Mouse (Mus musculus) liver, embryonic 14.5 days (tissue): ENCODE results near the gene Habp4. TPM values are rescaled to one million over a fixed set of nuclear protein-coding genes. Genes with fewer than 3 reads are reported as not detected.

Experiments
- ATAC-seq: fragments of 200-750 bp; cut with Nextera tagmentation; 2 replicates; pipeline ENCODE4 v1.8.0; 2017; ENCODE audit warnings: moderate number of reproducible peaks, mild to moderate bottlenecking, moderate library complexity; ENCODE audit not compliant: insufficient read depth
- DNase-seq, 3 experiments: peaks; one replicate each; pipeline ENCODE4 v3.0.0-alpha.2; 2012 to 2013; ENCODE audit warnings: low read depth in 3 of 3, low spot score in 3 of 3
- H3K27ac ChIP-seq: fragments of 300-500 bp; sonication (generic); 2 replicates; pipeline ENCODE4 v1.5.1; 2014; ENCODE audit warnings: moderate library complexity, mild to moderate bottlenecking, control low read depth, inconsistent platforms
- H3K27me3 ChIP-seq: fragments of 300-500 bp; sonication (generic); 2 replicates; pipeline ENCODE4 v1.6.1; 2014; ENCODE audit warnings: mild to moderate bottlenecking, low read length, moderate library complexity; ENCODE audit not compliant: control insufficient read depth, insufficient read depth
- H3K36me3 ChIP-seq: fragments of 300-500 bp; sonication (generic); replicated peaks from 2 replicates; pipeline ENCODE4 v1.6.1; 2014; ENCODE audit warnings: low read depth; ENCODE audit not compliant: control insufficient read depth, insufficient read depth
- H3K4me1 ChIP-seq, 2 experiments: fragments of 200-500 bp in 1 of 2; fragments of 300-500 bp in 1 of 2; sonication (generic) in 1 of 2; replicated peaks; 2 replicates each; pipeline ENCODE4 v1.6.1; 2012 to 2014; ENCODE audit warnings: antibody characterized with exemption in 1 of 2, inconsistent platforms in 1 of 2, low read length in 1 of 2; ENCODE audit not compliant: control insufficient read depth in 2 of 2, insufficient read depth in 2 of 2
- H3K4me2 ChIP-seq: fragments of 300-500 bp; sonication (generic); 2 replicates; pipeline ENCODE4 v1.6.1; 2014; ENCODE audit warnings: low read depth, mild to moderate bottlenecking, control low read depth, moderate library complexity
- H3K4me3 ChIP-seq, 2 experiments: fragments of 200-500 bp in 1 of 2; fragments of 300-500 bp in 1 of 2; sonication (generic) in 1 of 2; 2 replicates each; pipeline ENCODE4 v1.5.1; 2012 to 2014; ENCODE audit warnings: low read depth in 2 of 2, low read length in 2 of 2, mild to moderate bottlenecking in 2 of 2, control low read depth in 1 of 2, inconsistent platforms in 1 of 2, moderate library complexity in 1 of 2; ENCODE audit not compliant: insufficient read depth in 1 of 2
- H3K9ac ChIP-seq: fragments of 300-500 bp; sonication (generic); replicated peaks from 2 replicates; pipeline ENCODE4 v1.6.1; 2014; ENCODE audit warnings: mild to moderate bottlenecking, control low read depth, moderate library complexity
- H3K9me3 ChIP-seq: fragments of 300-500 bp; sonication (generic); 2 replicates; pipeline ENCODE4 v1.6.1; 2016; ENCODE audit warnings: low read length, mixed read lengths; ENCODE audit not compliant: control insufficient read depth
- CTCF ChIP-seq: IDR thresholded peaks from 2 replicates; pipeline ENCODE4 v1.5.1; 2016; ENCODE audit warnings: antibody characterized with exemption, low read depth, control low read depth
- EP300 ChIP-seq: IDR thresholded peaks from 2 replicates; pipeline ENCODE4 v1.6.1; 2016; ENCODE audit warnings: antibody characterized with exemption, low read depth
- WGBS: fragments of 180-500 bp; shearing (Covaris S2); extraction: QIAGEN DNeasy Blood & Tissue Kit; methylation state at CpG from one replicate; pipeline ENCODE4 v1.1.7; 2014; ENCODE audit not compliant: insufficient replicate concordance; 5-methylcytosine and 5-hydroxymethylcytosine counted together
- polyA plus RNA-seq, 2 experiments: library from polyadenylated mRNA; depleted of rRNA in 1 of 2; stranded (reverse) in 1 of 2; unstranded in 1 of 2; fragments of >200 nt; fragmentation: Nextera tagmentation in 1 of 2; extraction: Ambion mirVana in 1 of 2; gene quantifications; 2 replicates each; pipeline versions ENCODE4 v1.2.1 to v1.2.3; 2012 to 2014

Gene Habp4
- polyA plus RNA-seq, 2 experiments: 7.7 to 10.3 TPM

- Histone ChIP-seq H3K9me3 (no peaks in the 10 kb centered on the region), H3K27ac (no peak overlapping the region), H3K36me3 (no peaks in the 10 kb centered on the region), H3K27me3 (no peaks in the 10 kb centered on the region), H3K4me3 (no peak overlapping the region), H3K4me2 (no peak overlapping the region), H3K9ac (no peak overlapping the region), H3K4me1 (peaks cover 0 to 5% of the 10 kb centered on the region in 2 experiments; a peak in 1 of 4 replicates)
- no peak for TF ChIP-seq CTCF
- TF ChIP-seq EP300: no peak
- WGBS: 58% methylated on average over 2 of the region's 2 CpGs
- ATAC-seq (no peak), DNase-seq (no peak)
These were observed 20.5 kb downstream of the Habp4 start for GRCm38 (mm10) chr13:64182091-64182490.

- WGBS: 63% methylated on average over 4 of the region's 4 CpGs
- TF ChIP-seq CTCF: no peak
- TF ChIP-seq EP300: no peak
- Histone ChIP-seq H3K9me3 (no peaks in the 10 kb centered on the region), H3K9ac (no peak overlapping the region), H3K36me3 (no peaks in the 10 kb centered on the region), H3K27me3 (no peaks in the 10 kb centered on the region), H3K27ac (no peak overlapping the region), H3K4me1 (peaks cover 0 to 5% of the 10 kb centered on the region in 2 experiments; a peak in 1 of 4 replicates), H3K4me3 (no peak overlapping the region), H3K4me2 (no peak overlapping the region)
- ATAC-seq: no peak
- no peak for DNase-seq
These were observed 22.0 kb downstream of the Habp4 start for GRCm38 (mm10) chr13:64183583-64183982.

- TF ChIP-seq CTCF (no peak), EP300 (no peak)
- Histone ChIP-seq H3K4me1 (peaks cover 0 to 5% of the 10 kb centered on the region in 2 experiments; a peak in 1 of 4 replicates), H3K27me3 (no peaks in the 10 kb centered on the region), H3K9ac (no peak overlapping the region), H3K4me3 (no peak overlapping the region), H3K4me2 (no peak overlapping the region), H3K9me3 (no peaks in the 10 kb centered on the region), H3K27ac (no peak overlapping the region), H3K36me3 (no peaks in the 10 kb centered on the region)
- ATAC-seq (no peak), DNase-seq (no peak)
- WGBS: 72% methylated on average over 10 of the region's 10 CpGs
These were observed 22.7 kb downstream of the Habp4 start for GRCm38 (mm10) chr13:64184361-64184760.

GRCm38 (mm10) chr13:64185176-64185575 is 23.6 kb downstream of the Habp4 start:
- peaks cover 0 to 5% of the 10 kb centered on the region in 2 experiments; a peak in 1 of 4 replicates for H3K4me1 ChIP-seq
- 72% methylated on average over 7 of the region's 7 CpGs for WGBS
- ATAC-seq (no peak), DNase-seq (no peak)
- TF ChIP-seq CTCF (no peak), EP300 (no peak)
- H3K9me3 ChIP-seq: no peaks in the 10 kb centered on the region
- H3K36me3 ChIP-seq: no peaks in the 10 kb centered on the region
- H3K27me3 ChIP-seq: no peaks in the 10 kb centered on the region
- no peak overlapping the region for H3K9ac ChIP-seq
- H3K4me2 ChIP-seq: no peak overlapping the region
- H3K27ac ChIP-seq: no peak overlapping the region
- no peak overlapping the region for H3K4me3 ChIP-seq

GRCm38 (mm10) chr13:64185586-64185985 is 24.0 kb downstream of the Habp4 start:
- ATAC-seq (no peak), DNase-seq (no peak)
- H3K4me2 ChIP-seq: no peak overlapping the region
- WGBS: 68% methylated on average over 9 of the region's 9 CpGs
- H3K36me3 ChIP-seq: no peaks in the 10 kb centered on the region
- TF ChIP-seq EP300 (no peak), CTCF (no peak)
- H3K9me3 ChIP-seq: no peaks in the 10 kb centered on the region
- no peak overlapping the region for H3K9ac ChIP-seq
- no peak overlapping the region for H3K4me3 ChIP-seq
- no peak overlapping the region for H3K27ac ChIP-seq
- peaks cover 0 to 5% of the 10 kb centered on the region in 2 experiments; a peak in 1 of 4 replicates for H3K4me1 ChIP-seq
- no peaks in the 10 kb centered on the region for H3K27me3 ChIP-seq
